Mouse (Mus musculus): ENCODE data around the gene Gm11077. TPM values are rescaled to one million over a fixed set of nuclear protein-coding genes. Genes with fewer than 3 reads are reported as not detected.

Gene Gm11077
- polyA plus RNA-seq, 1 experiment from 2014 or later: not detected

DNA sequence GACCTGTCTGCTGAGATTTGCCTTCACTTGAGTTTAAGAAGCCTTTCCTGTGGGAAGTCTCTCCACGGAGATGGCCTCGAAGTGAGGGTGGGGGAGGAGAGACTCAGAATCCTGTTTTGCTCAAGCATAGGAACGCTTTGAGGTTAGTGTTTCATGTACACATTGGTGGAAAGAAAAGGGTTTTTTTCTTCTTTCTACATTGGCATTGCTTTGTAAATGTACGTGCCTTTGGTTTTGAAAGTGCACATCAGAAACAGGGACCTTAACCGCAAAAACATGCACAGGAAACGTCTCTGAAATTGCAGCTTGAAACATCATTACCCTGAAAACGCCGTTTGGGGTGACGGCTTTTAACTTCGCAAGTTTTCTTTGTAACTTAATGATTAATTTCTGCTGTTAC lies 21.0 kb upstream of the Gm11077 start:
- no peak for ATAC-seq (ENCODE audit: low FRiP score, low read depth)
- H3K4me2 ChIP-seq (replicated peaks): no peak overlapping the region
- H3K4me1 ChIP-seq: 0 out of 2 replicates have a peak, but pooled peaks cover 4% of the 10 kb centered on the region
- H3K4me3 ChIP-seq: no peak overlapping the region
- H3K36me3 ChIP-seq: no peaks in the 10 kb centered on the region
- H3K9ac ChIP-seq: no peak overlapping the region
- no peaks in the 10 kb centered on the region for H3K9me3 ChIP-seq
- 75% methylated on average over 10 of the region's 10 CpGs for WGBS
- H3K27ac ChIP-seq: no peak overlapping the region
- no peaks in the 10 kb centered on the region for H3K27me3 ChIP-seq (replicated peaks)

DNA sequence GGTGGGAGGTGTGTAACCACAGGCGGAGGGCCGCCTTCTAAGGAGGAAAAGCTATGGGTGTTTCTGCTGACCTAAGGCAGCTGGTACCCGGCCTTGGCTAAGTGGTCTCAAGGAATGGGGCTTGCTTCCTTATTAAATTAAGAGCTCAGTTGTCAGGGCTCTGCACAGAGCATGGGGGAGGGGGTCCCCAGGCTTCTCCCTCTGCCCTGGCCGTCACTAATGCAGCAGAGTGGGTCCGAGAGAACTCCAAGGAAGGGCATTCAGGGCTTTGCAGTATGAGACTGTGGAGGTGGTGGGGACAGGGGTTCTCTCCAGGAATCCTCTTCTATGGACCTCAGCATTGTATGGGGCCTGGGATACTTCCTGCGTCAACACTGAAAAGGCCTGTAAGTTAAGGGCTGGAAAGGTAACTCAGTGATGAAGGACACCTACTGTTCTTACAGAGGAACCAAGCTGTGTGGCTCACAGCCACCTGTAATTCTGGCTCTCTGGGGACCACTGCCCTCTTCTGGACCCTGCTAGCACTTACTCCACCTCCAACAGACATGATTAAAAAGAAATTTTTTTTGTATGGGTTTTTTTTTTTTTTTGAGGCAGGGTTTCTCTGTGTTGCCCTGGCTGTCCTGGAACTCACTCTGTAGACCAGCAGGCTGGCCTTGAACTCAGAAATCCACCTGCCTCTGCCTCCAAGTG lies 19.5 kb upstream of the Gm11077 start:
- Histone ChIP-seq H3K36me3 (no peaks in the 10 kb centered on the region), H3K27me3 (replicated peaks) (peaks cover 5% of the 10 kb centered on the region; the same call in 1 of the 2 replicates)
- no peak for ATAC-seq (ENCODE audit: low FRiP score, low read depth)

DNA sequence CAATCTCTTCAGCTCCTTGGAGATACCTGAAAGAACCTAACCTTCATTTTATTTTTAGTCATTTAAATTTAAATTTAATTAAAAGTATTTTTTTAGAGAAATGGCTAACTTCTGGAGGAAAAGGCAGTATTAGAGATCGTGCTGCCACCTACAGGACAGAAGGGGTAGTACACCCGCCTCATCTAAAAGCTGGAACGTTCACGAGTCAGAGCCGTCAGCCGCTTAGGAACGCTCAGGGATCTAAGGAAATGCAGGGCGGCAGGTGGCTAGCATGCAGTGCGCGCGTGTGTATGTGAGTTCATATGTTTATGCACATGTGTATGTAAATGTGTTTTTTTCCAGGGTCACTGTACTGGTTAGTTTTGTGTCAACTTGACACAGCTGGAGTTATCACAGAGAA lies 16.3 kb upstream of the Gm11077 start:
- Histone ChIP-seq H3K4me3 (no peak overlapping the region), H3K4me2 (replicated peaks) (no peak overlapping the region; the same call in 1 of the 2 replicates), H3K4me1 (0 out of 2 replicates have a peak, but pooled peaks cover 4% of the 10 kb centered on the region), H3K36me3 (no peaks in the 10 kb centered on the region), H3K9me3 (no peaks in the 10 kb centered on the region), H3K27me3 (replicated peaks) (peaks cover 5% of the 10 kb centered on the region; the same call in 1 of the 2 replicates), H3K27ac (no peak overlapping the region), H3K9ac (no peak overlapping the region)
- 6% methylated on average over 11 of the region's 11 CpGs for WGBS
- 0 out of 2 replicates have a peak, but pooled peaks have one; percentile 58 for ATAC-seq (ENCODE audit: low FRiP score, low read depth)

More for the DNA sequence above, 19.5 kb upstream of the Gm11077 start:
- Histone ChIP-seq H3K27ac (no peak overlapping the region), H3K9ac (no peak overlapping the region), H3K4me1 (0 out of 2 replicates have a peak, but pooled peaks cover 4% of the 10 kb centered on the region), H3K4me2 (replicated peaks) (no peak overlapping the region), H3K4me3 (no peak overlapping the region), H3K9me3 (no peaks in the 10 kb centered on the region)
- WGBS: 60% methylated on average over 6 of the region's 6 CpGs

DNA sequence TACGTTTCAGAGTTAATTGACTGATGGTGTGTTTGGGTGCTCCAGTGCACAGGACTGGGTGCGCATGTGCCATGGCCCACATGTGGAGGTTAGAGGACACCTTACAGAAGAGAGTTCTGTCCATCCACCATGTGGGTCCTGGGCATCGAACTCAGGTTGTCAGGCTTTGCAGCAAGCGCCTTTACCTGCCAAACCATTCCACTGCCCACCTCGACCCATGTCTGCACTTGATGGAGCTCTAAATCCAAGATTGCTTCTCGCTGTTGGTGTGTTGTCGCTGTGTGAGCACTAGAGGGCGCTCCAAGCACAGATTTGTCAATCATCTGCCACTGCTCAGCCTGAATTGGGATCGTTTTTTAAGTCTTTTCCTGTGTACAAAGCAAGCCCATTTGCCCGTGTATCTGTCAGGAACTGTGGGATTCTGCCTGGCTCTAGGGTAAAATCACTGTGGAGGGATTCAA lies 14.1 kb upstream of the Gm11077 start:
- H3K9ac ChIP-seq: no peak overlapping the region
- 24% methylated on average over 10 of the region's 10 CpGs for WGBS
- H3K27me3 ChIP-seq (replicated peaks): peaks cover 5% of the 10 kb centered on the region; the same call in 1 of the 2 replicates
- H3K27ac ChIP-seq: no peak overlapping the region
- H3K36me3 ChIP-seq: no peaks in the 10 kb centered on the region
- H3K4me3 ChIP-seq: no peak overlapping the region
- no peaks in the 10 kb centered on the region for H3K9me3 ChIP-seq
- H3K4me2 ChIP-seq (replicated peaks): no peak overlapping the region
- ATAC-seq (ENCODE audit: low FRiP score, low read depth): peak; percentile 49; the same call in 1 of the 2 replicates
- H3K4me1 ChIP-seq: no peaks in the 10 kb centered on the region

DNA sequence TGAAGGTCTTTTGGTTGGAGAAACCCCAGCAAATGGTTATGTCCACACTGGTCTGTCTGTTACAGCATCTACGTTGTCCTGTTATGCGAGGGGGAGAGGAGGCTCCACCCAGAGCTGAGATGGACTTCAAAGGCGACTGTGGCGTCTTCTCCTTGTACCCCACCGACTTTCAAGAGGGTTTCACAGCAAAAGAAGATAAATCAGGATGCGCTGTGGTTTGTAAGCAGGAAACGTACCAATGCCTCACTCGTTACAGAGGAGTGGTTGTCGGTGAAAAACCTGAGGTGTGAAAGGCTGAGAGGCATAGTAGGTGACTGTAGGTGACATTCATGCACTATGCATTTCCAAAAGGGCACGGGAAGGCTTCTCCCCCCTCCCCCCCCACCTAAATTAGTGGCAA lies 7.0 kb upstream of the Gm11077 start:
- H3K4me3 ChIP-seq: no peak overlapping the region
- ATAC-seq (ENCODE audit: low FRiP score, low read depth): no peak
- no peaks in the 10 kb centered on the region for H3K9me3 ChIP-seq
- WGBS: 78% methylated on average over 10 of the region's 10 CpGs
- no peaks in the 10 kb centered on the region for H3K4me1 ChIP-seq
- H3K27ac ChIP-seq: no peak overlapping the region
- no peaks in the 10 kb centered on the region for H3K36me3 ChIP-seq
- no peak overlapping the region for H3K4me2 ChIP-seq (replicated peaks)
- no peaks in the 10 kb centered on the region for H3K27me3 ChIP-seq (replicated peaks)
- H3K9ac ChIP-seq: no peak overlapping the region

DNA sequence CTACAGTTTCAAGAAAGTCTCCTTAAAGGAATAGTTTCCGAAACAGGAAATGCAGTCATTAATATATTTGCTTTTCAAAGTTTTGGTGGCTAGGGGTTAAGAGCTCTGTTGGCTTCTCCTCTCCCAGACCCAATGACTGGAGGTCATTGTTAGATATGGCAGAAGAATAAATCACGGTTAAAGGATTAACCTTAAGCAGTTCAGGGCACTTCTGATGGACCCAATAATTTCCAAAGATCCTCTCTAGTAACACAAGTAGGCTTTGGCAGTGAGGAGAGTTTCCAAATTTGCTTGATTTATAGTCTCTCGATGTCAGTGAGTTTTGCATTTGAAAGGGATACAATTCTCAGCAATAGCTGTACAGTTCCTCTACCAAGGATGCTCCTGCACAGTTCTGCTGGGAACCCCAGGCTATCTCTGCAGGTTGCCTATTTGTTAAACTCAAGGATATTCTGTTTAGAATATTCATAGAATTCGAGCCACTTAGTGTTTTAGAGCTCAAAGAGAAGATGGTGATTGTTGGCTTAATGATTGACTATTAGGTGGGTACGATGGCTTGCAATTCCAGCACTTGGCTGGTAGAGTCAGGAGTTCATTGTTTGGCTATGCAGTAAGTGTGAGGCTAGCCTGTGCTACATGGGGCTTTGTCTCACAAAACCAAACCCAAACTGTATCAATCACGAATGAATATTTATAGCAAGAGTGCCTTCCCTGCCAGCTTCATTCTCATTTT lies 1.8 kb downstream of the Gm11077 start:
- H3K36me3 ChIP-seq: no peaks in the 10 kb centered on the region
- no peak for ATAC-seq (ENCODE audit: low FRiP score, low read depth)
- H3K4me2 ChIP-seq (replicated peaks): no peak overlapping the region
- no peak overlapping the region for H3K27ac ChIP-seq
- H3K9me3 ChIP-seq: no peaks in the 10 kb centered on the region
- H3K4me3 ChIP-seq: no peak overlapping the region
- WGBS: 63% methylated on average over 6 of the region's 6 CpGs
- peaks cover 11% of the 10 kb centered on the region; the same call in 1 of the 2 replicates for H3K4me1 ChIP-seq
- H3K27me3 ChIP-seq (replicated peaks): no peaks in the 10 kb centered on the region
- H3K9ac ChIP-seq: no peak overlapping the region

DNA sequence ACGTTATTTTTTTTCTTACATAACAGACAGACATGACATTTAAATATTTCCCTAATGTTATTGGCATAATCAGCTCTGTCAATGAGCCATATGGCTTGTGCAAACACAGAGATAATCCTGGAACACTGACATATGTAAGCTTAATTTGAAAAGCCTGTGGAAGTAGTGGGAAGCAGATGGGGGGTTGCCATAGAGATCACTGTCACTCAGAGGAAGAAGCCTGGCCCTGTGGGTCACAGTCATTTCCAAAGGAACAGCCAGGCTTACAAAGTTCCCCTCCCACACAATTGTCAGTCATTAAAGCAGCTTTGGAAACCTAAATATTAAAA lies 2.3 kb downstream of the Gm11077 start:
- no peak overlapping the region for H3K4me2 ChIP-seq (replicated peaks)
- no peaks in the 10 kb centered on the region for H3K9me3 ChIP-seq
- peaks cover 11% of the 10 kb centered on the region; the same call in 1 of the 2 replicates for H3K4me1 ChIP-seq
- no peaks in the 10 kb centered on the region for H3K36me3 ChIP-seq
- no peaks in the 10 kb centered on the region for H3K27me3 ChIP-seq (replicated peaks)
- H3K4me3 ChIP-seq: no peak overlapping the region
- H3K9ac ChIP-seq: no peak overlapping the region
- ATAC-seq (ENCODE audit: low FRiP score, low read depth): no peak
- WGBS: 73% methylated on average over 1 of the region's 1 CpGs
- H3K27ac ChIP-seq: no peak overlapping the region

DNA sequence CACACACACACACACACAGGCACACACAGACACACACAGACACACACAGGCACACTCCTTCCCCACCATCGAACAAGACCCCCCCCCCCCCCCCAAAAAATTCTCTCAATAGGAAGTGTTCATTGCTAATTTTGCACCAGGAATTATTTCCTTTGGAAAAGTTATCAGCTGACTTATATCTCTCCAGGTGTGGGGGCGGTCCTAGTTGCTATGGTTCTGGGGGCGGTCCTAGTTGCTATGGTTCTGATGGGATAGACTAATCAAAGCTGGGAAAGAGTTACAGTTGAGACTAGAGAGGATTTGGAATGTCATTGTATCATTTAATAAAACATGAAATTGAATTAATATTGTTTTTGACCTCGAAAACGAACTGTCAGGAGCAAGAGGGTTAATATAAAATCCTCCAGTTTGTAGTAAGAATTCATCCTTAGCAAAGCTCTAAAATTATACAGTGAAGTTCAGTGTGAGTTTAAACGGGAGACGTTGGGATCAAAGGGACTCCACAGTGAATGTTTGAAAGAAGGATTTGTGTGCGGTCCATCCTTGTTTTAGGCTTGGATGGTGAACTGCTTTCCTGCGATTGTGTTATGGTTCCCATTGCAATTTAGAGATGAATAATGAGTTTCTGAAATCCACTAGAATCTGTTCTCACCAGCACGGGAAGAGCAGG lies 4.0 kb downstream of the Gm11077 start:
- Histone ChIP-seq H3K4me1 (peaks cover 11% of the 10 kb centered on the region; the same call in 1 of the 2 replicates), H3K4me2 (replicated peaks) (peak overlapping the region; percentile 56), H3K9ac (0 out of 2 replicates have a peak overlapping the region, but pooled peaks have one; percentile 29), H3K36me3 (no peaks in the 10 kb centered on the region), H3K4me3 (peak overlapping the region; percentile 21; the same call in 1 of the 2 replicates), H3K9me3 (no peaks in the 10 kb centered on the region), H3K27me3 (replicated peaks) (no peaks in the 10 kb centered on the region), H3K27ac (no peak overlapping the region)
- 39% methylated on average over 10 of the region's 10 CpGs for WGBS
- ATAC-seq (ENCODE audit: low FRiP score, low read depth): peak; percentile 69; the same call in 1 of the 2 replicates

DNA sequence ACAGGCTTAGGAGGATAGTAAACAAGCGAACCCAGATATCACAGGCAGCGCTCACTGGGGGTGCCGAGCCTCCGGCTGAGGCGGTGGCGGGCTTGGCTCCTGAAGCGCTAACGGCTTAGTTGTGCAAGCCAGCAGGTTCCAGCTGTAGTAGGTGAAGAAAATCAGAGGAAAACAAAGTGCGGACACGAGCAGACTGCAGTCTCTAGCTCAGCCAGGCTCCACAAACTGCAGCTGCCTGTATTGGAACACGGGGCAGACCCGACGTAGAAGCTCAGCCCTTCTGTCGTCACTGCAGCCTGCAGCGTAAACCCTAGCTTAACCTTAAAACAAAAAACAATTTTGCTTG lies 4.5 kb downstream of the Gm11077 start:
- ATAC-seq (ENCODE audit: low FRiP score, low read depth): no peak
- peak overlapping the region; percentile 56 for H3K4me2 ChIP-seq (replicated peaks)
- H3K27ac ChIP-seq: no peak overlapping the region

DNA sequence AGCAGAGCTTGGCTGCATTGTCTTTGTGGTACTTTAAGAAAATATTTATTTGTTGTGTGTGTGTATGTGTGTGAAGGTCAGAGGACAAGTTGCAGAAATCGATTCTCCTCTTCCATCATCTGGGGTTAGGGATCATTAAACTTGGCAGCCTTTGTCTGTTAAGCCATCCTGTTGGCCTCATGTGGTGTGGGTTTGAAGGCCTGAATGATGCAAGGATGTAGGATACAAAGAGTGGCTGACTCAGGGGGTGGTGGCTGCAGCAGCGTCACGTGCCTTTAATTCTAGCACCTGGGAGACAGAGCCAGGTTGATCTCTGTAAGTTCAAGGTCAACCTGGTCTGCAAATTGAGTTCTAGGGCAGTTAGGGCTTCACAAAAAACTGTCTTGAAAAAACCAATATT lies 16.5 kb downstream of the Gm11077 start:
- no peaks in the 10 kb centered on the region for H3K9me3 ChIP-seq
- no peak overlapping the region for H3K9ac ChIP-seq
- no peak overlapping the region for H3K27ac ChIP-seq
- no peak overlapping the region for H3K4me3 ChIP-seq
- no peaks in the 10 kb centered on the region for H3K4me1 ChIP-seq
- no peaks in the 10 kb centered on the region for H3K36me3 ChIP-seq
- ATAC-seq (ENCODE audit: low FRiP score, low read depth): no peak
- 68% methylated on average over 3 of the region's 3 CpGs for WGBS
- no peak overlapping the region for H3K4me2 ChIP-seq (replicated peaks)
- H3K27me3 ChIP-seq (replicated peaks): no peaks in the 10 kb centered on the region

More for the DNA sequence above, 4.5 kb downstream of the Gm11077 start:
- WGBS: 13% methylated on average over 15 of the region's 15 CpGs
- Histone ChIP-seq H3K4me1 (peaks cover 11% of the 10 kb centered on the region; the same call in 1 of the 2 replicates), H3K9me3 (no peaks in the 10 kb centered on the region), H3K9ac (0 out of 2 replicates have a peak overlapping the region, but pooled peaks have one; percentile 29), H3K27me3 (replicated peaks) (no peaks in the 10 kb centered on the region), H3K4me3 (peak overlapping the region; percentile 21; the same call in 1 of the 2 replicates), H3K36me3 (no peaks in the 10 kb centered on the region)

DNA sequence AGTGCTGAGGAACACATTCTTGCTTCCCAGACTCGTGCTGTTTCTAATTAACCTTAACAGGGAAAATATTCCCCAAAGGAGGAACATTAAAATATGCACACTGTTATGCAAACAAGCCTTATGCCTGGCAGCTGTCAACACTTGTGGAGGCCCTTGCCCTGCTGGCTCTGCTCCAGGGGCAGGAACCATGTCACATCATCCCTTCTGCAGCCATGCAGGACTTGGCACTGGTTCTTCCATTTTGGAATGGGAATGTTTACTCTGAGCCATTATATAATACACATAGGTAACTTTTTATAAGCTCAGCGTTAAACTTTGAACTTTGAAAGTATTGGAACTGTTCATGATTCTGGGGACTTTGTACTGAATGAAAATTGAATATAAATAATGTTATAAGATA lies 18.5 kb downstream of the Gm11077 start:
- no peaks in the 10 kb centered on the region for H3K27me3 ChIP-seq (replicated peaks)
- no peak overlapping the region for H3K4me3 ChIP-seq
- no peak for ATAC-seq (ENCODE audit: low FRiP score, low read depth)
- H3K27ac ChIP-seq: no peak overlapping the region
- 73% methylated on average over 2 of the region's 2 CpGs for WGBS
- no peak overlapping the region for H3K4me2 ChIP-seq (replicated peaks)
- H3K9ac ChIP-seq: no peak overlapping the region
- no peaks in the 10 kb centered on the region for H3K9me3 ChIP-seq
- H3K4me1 ChIP-seq: no peaks in the 10 kb centered on the region
- H3K36me3 ChIP-seq: no peaks in the 10 kb centered on the region
